Mouse (Mus musculus) neural tube, embryonic 11.5 days (tissue): ENCODE measurements at regions not wholly inside any gene's neighbourhood (a gene's known extent, or its start where the extent isn't known, plus 50 kb on each side); places are given as distances from the start of the nearest gene placed in this dataset.

ENCODE experiments used
- ATAC-seq: fragments of 200-750 bp; cut with Nextera tagmentation; 2 replicates; pipeline ENCODE4 v1.8.0; 2017; ENCODE audit warnings: moderate number of reproducible peaks, mild to moderate bottlenecking, moderate TSS enrichment, moderate library complexity; ENCODE audit not compliant: insufficient read depth, low FRiP score, low TSS enrichment
- DNase-seq: peaks from one replicate; pipeline ENCODE4 v3.0.0-alpha.2; 2015; ENCODE audit warnings: low spot score
- H3K27ac ChIP-seq: fragments of 300-500 bp; sonication (generic); 2 replicates; pipeline ENCODE4 v1.5.1; 2014; ENCODE audit warnings: low read depth, mild to moderate bottlenecking, low read length
- H3K27me3 ChIP-seq: fragments of 300-500 bp; sonication (generic); 2 replicates; pipeline ENCODE4 v1.6.1; 2014; ENCODE audit warnings: mild to moderate bottlenecking, low read length, mixed read lengths; ENCODE audit not compliant: control insufficient read depth, insufficient read depth
- H3K36me3 ChIP-seq: fragments of 300-500 bp; sonication (generic); 2 replicates; pipeline ENCODE4 v1.6.1; 2014; ENCODE audit warnings: mild to moderate bottlenecking, low read length, moderate library complexity, mixed read lengths; ENCODE audit not compliant: control insufficient read depth, insufficient read depth
- H3K4me1 ChIP-seq: fragments of 300-500 bp; sonication (generic); 2 replicates; pipeline ENCODE4 v1.6.1; 2014; ENCODE audit warnings: low read length, mixed read lengths; ENCODE audit not compliant: control insufficient read depth, insufficient read depth
- H3K4me2 ChIP-seq: fragments of 300-500 bp; sonication (generic); 2 replicates; pipeline ENCODE4 v1.6.1; 2014; ENCODE audit warnings: low read depth, mild to moderate bottlenecking, moderate library complexity
- H3K4me3 ChIP-seq: fragments of 300-500 bp; sonication (generic); 2 replicates; pipeline ENCODE4 v1.5.1; 2014; ENCODE audit warnings: low read depth, low read length
- H3K9ac ChIP-seq: fragments of 300-500 bp; sonication (generic); 2 replicates; pipeline ENCODE4 v1.6.1; 2014; ENCODE audit warnings: mild to moderate bottlenecking, low read length
- H3K9me3 ChIP-seq: fragments of 300-500 bp; sonication (generic); 2 replicates; pipeline ENCODE4 v1.6.1; 2016; ENCODE audit warnings: low read length; ENCODE audit not compliant: control insufficient read depth
- WGBS: fragments of 180-500 bp; shearing (Covaris S2); extraction: QIAGEN DNeasy Blood & Tissue Kit; methylation state at CpG from one replicate; pipeline ENCODE4 v1.1.7; 2014; 5-methylcytosine and 5-hydroxymethylcytosine counted together

GRCm38 (mm10) chr17:4179271-4179670 is 483.2 kb upstream of the Nox3 start:
- Histone ChIP-seq H3K4me3 (no peak overlapping the region), H3K4me1 (0 out of 2 replicates have a peak, but pooled peaks cover 2% of the 10 kb centered on the region), H3K4me2 (no peak overlapping the region), H3K27me3 (no peaks in the 10 kb centered on the region), H3K27ac (no peak overlapping the region), H3K36me3 (no peaks in the 10 kb centered on the region), H3K9me3 (no peaks in the 10 kb centered on the region), H3K9ac (no peak overlapping the region)
- ATAC-seq: no peak
- 42% methylated on average over 1 of the region's 1 CpGs for WGBS
- no peak for DNase-seq

DNA sequence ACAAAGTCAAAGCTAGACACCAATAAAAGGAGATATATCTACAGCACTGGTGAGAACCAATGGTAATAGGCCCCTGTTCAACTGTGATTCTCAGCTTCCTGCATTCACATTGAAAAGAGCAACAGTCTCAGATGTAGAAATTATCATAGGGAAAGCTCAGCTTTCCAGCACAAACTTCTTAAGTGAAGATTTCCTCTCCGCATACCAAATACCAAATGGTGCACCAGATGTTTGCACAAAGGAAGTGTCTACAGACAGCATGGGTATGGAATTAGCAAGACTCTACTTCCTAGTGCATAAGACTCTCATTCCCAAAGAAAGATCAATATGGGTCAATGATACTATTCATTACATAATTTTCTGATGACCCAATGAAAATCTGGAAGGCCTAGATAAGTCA is 486.0 kb upstream of the Nox3 start:
- Histone ChIP-seq H3K27me3 (no peaks in the 10 kb centered on the region), H3K9ac (no peak overlapping the region), H3K4me2 (no peak overlapping the region), H3K9me3 (no peaks in the 10 kb centered on the region), H3K27ac (no peak overlapping the region), H3K4me3 (no peak overlapping the region), H3K4me1 (0 out of 2 replicates have a peak, but pooled peaks cover 2% of the 10 kb centered on the region), H3K36me3 (no peaks in the 10 kb centered on the region)
- ATAC-seq (no peak), DNase-seq (no peak)
- 96% methylated on average over 1 of the region's 1 CpGs for WGBS

- Histone ChIP-seq H3K4me3 (no peak overlapping the region), H3K36me3 (no peaks in the 10 kb centered on the region), H3K9ac (no peak overlapping the region), H3K4me2 (no peak overlapping the region), H3K9me3 (no peaks in the 10 kb centered on the region), H3K27ac (no peak overlapping the region), H3K4me1 (no peaks in the 10 kb centered on the region), H3K27me3 (no peaks in the 10 kb centered on the region)
- ATAC-seq (no peak), DNase-seq (no peak)
- WGBS: 77% methylated on average over 9 of the region's 9 CpGs
Observed at GRCm38 (mm10) chr17:4186802-4187201, 490.7 kb upstream of the Nox3 start.

- WGBS: 86% methylated on average over 4 of the region's 4 CpGs
- no peaks in the 10 kb centered on the region for H3K27me3 ChIP-seq
- no peak overlapping the region for H3K4me3 ChIP-seq
- H3K9ac ChIP-seq: no peak overlapping the region
- no peaks in the 10 kb centered on the region for H3K36me3 ChIP-seq
- ATAC-seq (no peak), DNase-seq (no peak)
- H3K4me2 ChIP-seq: no peak overlapping the region
- H3K9me3 ChIP-seq: no peaks in the 10 kb centered on the region
- no peak overlapping the region for H3K27ac ChIP-seq
- no peaks in the 10 kb centered on the region for H3K4me1 ChIP-seq
Observed at GRCm38 (mm10) chr17:4187606-4188005, 491.5 kb upstream of the Nox3 start.

- Histone ChIP-seq H3K27me3 (no peaks in the 10 kb centered on the region), H3K27ac (no peak overlapping the region), H3K9me3 (no peaks in the 10 kb centered on the region), H3K4me1 (no peaks in the 10 kb centered on the region), H3K9ac (no peak overlapping the region), H3K4me3 (no peak overlapping the region), H3K36me3 (no peaks in the 10 kb centered on the region), H3K4me2 (no peak overlapping the region)
- ATAC-seq: no peak
- DNase-seq: no peak
- 68% methylated on average over 8 of the region's 8 CpGs for WGBS
Observed at GRCm38 (mm10) chr17:4196793-4197448, 500.9 kb upstream of the Nox3 start.

- H3K9me3 ChIP-seq: no peaks in the 10 kb centered on the region
- ATAC-seq (no peak), DNase-seq (no peak)
- no peak overlapping the region for H3K4me3 ChIP-seq
- no peaks in the 10 kb centered on the region for H3K4me1 ChIP-seq
- no peaks in the 10 kb centered on the region for H3K27me3 ChIP-seq
- 72% methylated on average over 3 of the region's 3 CpGs for WGBS
- H3K27ac ChIP-seq: no peak overlapping the region
- H3K4me2 ChIP-seq: no peak overlapping the region
- no peak overlapping the region for H3K9ac ChIP-seq
- H3K36me3 ChIP-seq: no peaks in the 10 kb centered on the region
Observed at GRCm38 (mm10) chr17:4198001-4198400, 501.9 kb upstream of the Nox3 start.

GRCm38 (mm10) chr17:4199698-4200153 is 503.7 kb upstream of the Nox3 start:
- Histone ChIP-seq H3K27me3 (no peaks in the 10 kb centered on the region), H3K4me1 (no peaks in the 10 kb centered on the region), H3K4me3 (no peak overlapping the region), H3K27ac (no peak overlapping the region), H3K9me3 (no peaks in the 10 kb centered on the region), H3K4me2 (no peak overlapping the region), H3K9ac (no peak overlapping the region), H3K36me3 (no peaks in the 10 kb centered on the region)
- ATAC-seq (no peak), DNase-seq (no peak)
- WGBS: 93% methylated on average over 2 of the region's 2 CpGs

- 86% methylated on average over 4 of the region's 4 CpGs for WGBS
- Histone ChIP-seq H3K9me3 (no peaks in the 10 kb centered on the region), H3K27me3 (no peaks in the 10 kb centered on the region), H3K4me1 (no peaks in the 10 kb centered on the region), H3K4me3 (no peak overlapping the region), H3K4me2 (no peak overlapping the region), H3K27ac (no peak overlapping the region), H3K36me3 (no peaks in the 10 kb centered on the region), H3K9ac (no peak overlapping the region)
- ATAC-seq: no peak
- DNase-seq: no peak
Observed at GRCm38 (mm10) chr17:4201300-4201699, 505.2 kb upstream of the Nox3 start.

- no peaks in the 10 kb centered on the region for H3K9me3 ChIP-seq
- no peak overlapping the region for H3K4me3 ChIP-seq
- no peaks in the 10 kb centered on the region for H3K4me1 ChIP-seq
- WGBS: 70% methylated on average over 5 of the region's 5 CpGs
- ATAC-seq: no peak
- no peaks in the 10 kb centered on the region for H3K27me3 ChIP-seq
- no peak overlapping the region for H3K27ac ChIP-seq
- H3K9ac ChIP-seq: no peak overlapping the region
- H3K36me3 ChIP-seq: no peaks in the 10 kb centered on the region
- no peak for DNase-seq
- no peak overlapping the region for H3K4me2 ChIP-seq
Observed at GRCm38 (mm10) chr17:4208142-4208925, 512.3 kb upstream of the Nox3 start.
